Mouse (Mus musculus) embryonic facial prominence, embryonic 14.5 days (tissue): ENCODE results near the gene Pnpla7. TPM values are rescaled to one million over a fixed set of nuclear protein-coding genes. Genes with fewer than 3 reads are reported as not detected.
"Not testable (repeated sequence)": the region's sequence is repeated elsewhere in the genome, so short reads cannot be mapped to it uniquely, and the experiment has no call there.

Source experiments
- ATAC-seq: fragments of 200-750 bp; cut with Nextera tagmentation; 2 replicates; pipeline ENCODE4 v1.8.0; 2017; ENCODE audit warnings: low read depth, moderate number of reproducible peaks, moderate TSS enrichment
- DNase-seq: peaks from one replicate; pipeline ENCODE4 v3.0.0-alpha.2; 2015; ENCODE audit warnings: low spot score
- H3K27ac ChIP-seq: fragments of 300-500 bp; sonication (generic); replicated peaks from 2 replicates; pipeline ENCODE4 v1.5.1; 2014; ENCODE audit warnings: low read depth, mild to moderate bottlenecking, low read length, moderate library complexity
- H3K27me3 ChIP-seq: fragments of 300-500 bp; sonication (generic); replicated peaks from 2 replicates; pipeline ENCODE4 v1.6.1; 2014; ENCODE audit warnings: low read length; ENCODE audit not compliant: control insufficient read depth, insufficient read depth
- H3K36me3 ChIP-seq: fragments of 300-500 bp; sonication (generic); 2 replicates; pipeline ENCODE4 v1.6.1; 2014; ENCODE audit warnings: low read length, mixed read lengths; ENCODE audit not compliant: control insufficient read depth, insufficient read depth
- H3K4me1 ChIP-seq: fragments of 300-500 bp; sonication (generic); 2 replicates; pipeline ENCODE4 v1.6.1; 2014; ENCODE audit warnings: antibody characterized with exemption, low read length; ENCODE audit not compliant: control insufficient read depth, insufficient read depth
- H3K4me2 ChIP-seq: fragments of 300-500 bp; sonication (generic); 2 replicates; pipeline ENCODE4 v1.6.1; 2014; ENCODE audit warnings: low read depth, mild to moderate bottlenecking, low read length, moderate library complexity, mixed read lengths
- H3K4me3 ChIP-seq: fragments of 300-500 bp; sonication (generic); 2 replicates; pipeline ENCODE4 v1.5.1; 2014; ENCODE audit warnings: low read depth, mild to moderate bottlenecking, low read length
- H3K9ac ChIP-seq: fragments of 300-500 bp; sonication (generic); 2 replicates; pipeline ENCODE4 v1.6.1; 2014; ENCODE audit warnings: low read depth, mild to moderate bottlenecking, low read length, moderate library complexity, mixed read lengths
- H3K9me3 ChIP-seq: fragments of 300-500 bp; sonication (generic); 2 replicates; pipeline ENCODE4 v1.6.1; 2016; ENCODE audit warnings: low read length; ENCODE audit not compliant: control insufficient read depth
- WGBS: fragments of 180-500 bp; shearing (Covaris S2); extraction: QIAGEN DNeasy Blood & Tissue Kit; methylation state at CpG from one replicate; pipeline ENCODE4 v1.1.7; 2014; 5-methylcytosine and 5-hydroxymethylcytosine counted together
- polyA plus RNA-seq: library from polyadenylated mRNA; unstranded; fragments of >200 nt; fragmentation: Nextera tagmentation; extraction: Ambion mirVana; gene quantifications from 2 replicates; pipeline ENCODE4 v1.2.1, GENCODE M21; 2014

Gene Pnpla7
- polyA plus RNA-seq, 1 experiment from 2014 or later, result 8.9 TPM

DNA sequence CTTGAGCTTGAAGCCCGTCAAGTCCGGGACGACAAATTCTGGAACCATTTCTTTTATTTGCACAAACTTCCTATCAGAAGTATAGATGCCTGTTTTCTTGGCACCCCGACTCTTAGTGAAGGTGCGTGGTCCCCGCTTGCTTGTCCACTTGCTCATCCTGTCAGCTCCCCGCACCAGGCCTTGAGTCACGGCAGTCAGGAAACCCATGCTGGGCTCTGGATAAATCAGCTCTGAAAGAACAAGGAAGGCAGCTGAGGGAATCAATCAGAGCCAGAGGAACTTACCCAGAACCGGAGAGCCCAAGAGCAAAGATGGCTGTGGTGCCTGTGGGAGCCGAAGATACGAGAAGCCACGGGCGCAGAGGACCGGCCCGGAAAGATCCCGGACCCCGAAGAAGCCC lies 1.4 kb upstream of the Pnpla7 start:
- peak; percentile 5 for DNase-seq
- ATAC-seq, H3K4me1 ChIP-seq, H3K9me3 ChIP-seq, H3K27me3 ChIP-seq: not testable (repeated sequence)
- under 1% methylated on average over 14 of the region's 17 CpGs for WGBS
- H3K9ac ChIP-seq, result peak overlapping the region; percentile 74
- peak overlapping the region; percentile 80 for H3K4me3 ChIP-seq
- peaks cover 35% of the 10 kb centered on the region for H3K36me3 ChIP-seq
- peak overlapping the region; percentile 94 for H3K4me2 ChIP-seq
- H3K27ac ChIP-seq, result peak overlapping the region; percentile 78

DNA sequence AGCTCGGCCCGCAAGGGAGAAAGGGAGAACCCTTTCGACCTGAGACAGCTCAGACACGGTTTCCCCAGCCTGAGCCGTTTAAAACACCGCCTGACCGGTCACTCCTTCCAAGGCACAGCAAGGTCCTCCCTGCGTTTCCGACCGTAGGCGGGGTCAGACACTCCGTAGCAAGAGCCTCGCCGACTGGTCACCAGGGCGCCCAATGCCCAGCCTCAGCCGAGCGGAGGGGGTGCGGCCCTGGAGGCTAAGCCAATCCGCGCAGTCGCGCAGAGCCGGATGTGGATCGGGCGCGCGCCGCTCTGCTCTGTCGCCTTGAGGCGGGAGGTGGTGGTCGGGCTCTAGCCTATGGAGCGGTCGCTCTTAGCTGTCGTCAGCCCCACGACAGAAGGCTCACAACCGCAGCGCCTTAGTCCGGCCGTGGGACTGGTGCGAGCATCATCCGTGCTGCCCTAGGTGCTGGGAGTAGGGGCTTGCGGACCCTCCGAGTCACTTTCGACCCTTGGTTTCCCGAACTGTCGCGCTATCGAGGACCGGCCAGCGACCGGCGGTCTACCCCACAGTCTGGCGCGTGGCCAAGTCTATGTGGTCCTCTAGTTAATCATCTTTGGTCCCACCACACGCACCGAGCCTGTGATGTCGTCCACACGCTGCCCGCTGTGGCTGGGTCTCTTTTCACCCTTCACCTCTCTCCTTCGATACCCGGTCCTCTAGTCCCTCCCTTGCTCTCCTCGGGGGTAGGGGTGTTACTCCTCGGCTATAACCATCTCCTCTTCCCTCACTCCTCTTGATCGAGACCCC lies 728 bp upstream of the Pnpla7 start, which contains the start of gene Mrpl41:
Mrpl41 (minus strand) TSS at position 193 of the 798 bp plus-strand sequence.
- peak; percentile 99 for ATAC-seq
- Histone ChIP-seq H3K4me2 (peak within 1 kb of the TSS; percentile 94), H3K4me1 (peaks cover 6% of the 10 kb centered on the region), H3K27ac (peak within 1 kb of the TSS; percentile 93), H3K27me3 (no peaks in the 10 kb centered on the region), H3K4me3 (peak within 1 kb of the TSS; percentile 80), H3K9me3 (no peaks in the 10 kb centered on the region), H3K36me3 (peaks cover 29% of the 10 kb centered on the region), H3K9ac (peak within 1 kb of the TSS; percentile 74)
- DNase-seq, result peak; percentile 99
- under 1% methylated on average over 49 of the region's 64 CpGs for WGBS

DNA sequence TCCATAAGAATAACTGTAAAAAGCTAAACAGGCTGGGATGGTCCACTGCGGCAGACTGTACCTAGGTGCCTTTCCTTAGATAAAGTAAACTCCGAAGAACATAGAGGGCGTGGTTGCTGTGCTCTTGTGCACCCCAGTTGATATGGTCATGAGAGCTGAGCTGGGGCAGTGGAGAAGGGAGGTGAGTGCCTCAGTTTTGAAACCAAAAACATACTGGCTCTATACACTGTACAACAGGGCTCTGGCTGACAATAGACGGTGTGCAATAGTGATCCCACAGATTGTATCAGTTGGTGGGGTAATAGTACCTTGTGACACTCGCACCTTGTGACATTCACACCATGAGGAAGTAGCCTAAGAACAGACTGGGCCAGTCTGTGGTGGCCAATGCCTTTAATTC lies 1.1 kb downstream of the Pnpla7 start:
- WGBS, result 89% methylated on average over 5 of the region's 5 CpGs
- Histone ChIP-seq H3K4me2 (no peak overlapping the region), H3K27me3 (no peaks in the 10 kb centered on the region), H3K9ac (no peak overlapping the region), H3K4me1 (peaks cover 6% of the 10 kb centered on the region), H3K27ac (no peak overlapping the region), H3K9me3 (no peaks in the 10 kb centered on the region), H3K4me3 (no peak overlapping the region), H3K36me3 (peaks cover 10% of the 10 kb centered on the region; the same call in 1 of the 2 replicates)
- ATAC-seq (no peak), DNase-seq (no peak)

DNA sequence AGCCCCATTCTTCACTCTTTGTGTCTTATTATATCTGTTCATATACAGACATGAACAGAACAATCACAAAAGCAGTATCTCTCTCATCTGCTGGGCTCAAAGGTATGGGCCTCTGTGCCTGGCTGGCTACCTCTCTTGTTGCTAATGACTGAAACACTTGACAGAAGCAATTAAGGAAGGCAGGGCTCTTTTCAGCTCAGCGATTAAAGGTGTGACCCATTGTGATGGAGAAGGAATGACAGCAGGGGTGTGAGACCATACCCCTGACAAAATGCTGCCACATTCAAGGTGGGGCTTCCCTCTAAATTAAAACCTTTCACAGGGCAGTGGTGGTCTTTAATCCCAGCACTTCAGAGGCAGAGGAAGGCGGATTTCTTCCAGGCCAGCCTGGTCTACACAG lies 11.9 kb downstream of the Pnpla7 start:
- Histone ChIP-seq H3K4me3 (no peak overlapping the region), H3K27me3 (no peaks in the 10 kb centered on the region), H3K4me2 (no peak overlapping the region), H3K9me3 (no peaks in the 10 kb centered on the region), H3K27ac (no peak overlapping the region), H3K36me3 (peaks cover 4% of the 10 kb centered on the region; the same call in 1 of the 2 replicates), H3K4me1 (no peaks in the 10 kb centered on the region), H3K9ac (no peak overlapping the region)
- DNase-seq (no peak), ATAC-seq (no peak)
- 75% methylated on average over 2 of the region's 2 CpGs for WGBS

DNA sequence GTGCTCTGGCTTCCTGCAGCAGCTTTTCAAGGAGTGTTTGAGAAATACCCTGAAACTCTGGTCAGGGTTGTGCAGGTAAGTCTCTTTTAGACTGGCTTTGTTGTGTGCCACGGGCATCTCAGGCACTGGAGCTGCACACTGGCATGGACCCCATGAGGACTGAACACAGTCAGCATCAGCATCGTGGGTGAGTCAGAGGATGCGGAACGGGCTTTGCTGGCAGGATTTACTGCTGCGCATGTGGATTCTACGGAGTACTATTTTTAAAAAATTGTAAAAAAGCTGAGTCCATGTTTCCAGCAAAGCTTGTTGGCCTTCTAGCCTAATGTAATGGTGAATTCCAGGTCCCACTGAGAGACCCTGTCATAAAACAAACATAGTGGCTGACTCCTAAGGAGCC lies 19.5 kb downstream of the Pnpla7 start:
- no peaks in the 10 kb centered on the region for H3K4me1 ChIP-seq
- ATAC-seq, result no peak
- WGBS, result 89% methylated on average over 6 of the region's 6 CpGs

DNA sequence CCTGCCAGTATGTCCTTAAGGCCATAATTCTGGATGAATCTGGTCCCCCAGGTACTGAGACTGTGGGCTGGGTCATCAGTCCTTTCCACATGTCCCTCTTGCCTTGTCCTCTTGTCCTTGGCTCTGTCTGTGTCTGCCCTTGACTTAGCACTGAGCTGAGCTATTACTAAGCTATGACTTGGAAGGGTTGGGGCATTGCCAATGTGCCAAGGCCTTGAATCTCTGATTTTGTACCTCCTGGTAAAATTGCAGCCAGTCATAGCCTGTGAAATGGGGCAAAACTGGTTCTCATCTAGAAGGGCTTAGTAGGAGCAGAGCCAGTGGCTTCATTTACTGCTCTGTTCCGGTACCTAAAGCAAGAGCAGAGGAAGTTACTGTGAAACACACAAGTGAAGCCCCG lies 20.6 kb downstream of the Pnpla7 start:
- ATAC-seq, result no peak

More for the DNA sequence above, 19.5 kb downstream of the Pnpla7 start:
- H3K36me3 ChIP-seq, result no peaks in the 10 kb centered on the region; the same call in 1 of the 2 replicates
- H3K9ac ChIP-seq, result no peak overlapping the region
- no peaks in the 10 kb centered on the region for H3K27me3 ChIP-seq
- H3K9me3 ChIP-seq, result no peaks in the 10 kb centered on the region
- no peak for DNase-seq
- no peak overlapping the region for H3K27ac ChIP-seq
- H3K4me2 ChIP-seq, result no peak overlapping the region
- H3K4me3 ChIP-seq, result no peak overlapping the region

DNA sequence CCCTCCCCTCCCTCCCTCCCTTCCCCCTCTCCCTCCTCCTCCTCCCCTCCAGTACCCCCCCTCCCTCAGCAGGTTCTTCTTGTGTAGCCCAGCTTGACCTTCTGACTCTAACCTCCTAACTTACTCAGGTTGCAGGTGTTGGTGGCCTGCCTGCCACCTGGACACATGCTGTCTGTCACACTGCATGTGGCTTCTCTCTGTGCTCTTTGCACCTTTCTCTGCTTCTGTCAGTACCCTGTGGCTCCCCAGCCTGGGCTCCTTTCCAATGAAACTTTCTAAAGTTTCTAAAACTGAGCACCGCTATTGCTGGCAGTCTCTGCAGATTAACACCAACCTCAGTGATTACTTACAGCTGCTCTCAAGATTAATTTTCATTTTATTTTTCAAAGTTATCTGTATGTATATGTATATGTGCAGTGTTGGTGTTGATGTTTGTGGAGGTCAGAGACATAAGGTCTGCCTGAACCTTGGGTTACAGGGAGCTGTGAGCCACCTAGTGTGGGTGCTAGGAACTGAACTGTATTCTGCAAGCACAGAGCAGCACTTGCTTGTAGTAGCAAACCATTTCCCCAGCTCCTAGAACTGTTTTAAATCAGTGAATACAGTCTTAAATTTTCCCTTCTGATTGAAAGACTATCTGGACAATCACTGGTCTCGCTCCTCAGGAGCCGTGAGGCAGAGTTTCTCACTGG lies 24.9 kb downstream of the Pnpla7 start:
- no peak overlapping the region for H3K27ac ChIP-seq
- H3K36me3 ChIP-seq, result peaks cover 4% of the 10 kb centered on the region; the same call in 1 of the 2 replicates
- H3K27me3 ChIP-seq, result no peaks in the 10 kb centered on the region
- H3K4me1 ChIP-seq, result no peaks in the 10 kb centered on the region
- DNase-seq (peak; percentile 31), ATAC-seq (no peak)
- H3K4me3 ChIP-seq, result no peak overlapping the region
- no peak overlapping the region for H3K4me2 ChIP-seq
- no peaks in the 10 kb centered on the region for H3K9me3 ChIP-seq
- no peak overlapping the region for H3K9ac ChIP-seq
- 64% methylated on average over 3 of the region's 3 CpGs for WGBS

More for the DNA sequence above, 20.6 kb downstream of the Pnpla7 start:
- Histone ChIP-seq H3K36me3 (no peaks in the 10 kb centered on the region; the same call in 1 of the 2 replicates), H3K27me3 (no peaks in the 10 kb centered on the region), H3K4me2 (no peak overlapping the region), H3K27ac (no peak overlapping the region), H3K9me3 (no peaks in the 10 kb centered on the region), H3K9ac (no peak overlapping the region), H3K4me3 (no peak overlapping the region), H3K4me1 (no peaks in the 10 kb centered on the region)
- 93% methylated on average over 2 of the region's 2 CpGs for WGBS
- DNase-seq, result no peak

DNA sequence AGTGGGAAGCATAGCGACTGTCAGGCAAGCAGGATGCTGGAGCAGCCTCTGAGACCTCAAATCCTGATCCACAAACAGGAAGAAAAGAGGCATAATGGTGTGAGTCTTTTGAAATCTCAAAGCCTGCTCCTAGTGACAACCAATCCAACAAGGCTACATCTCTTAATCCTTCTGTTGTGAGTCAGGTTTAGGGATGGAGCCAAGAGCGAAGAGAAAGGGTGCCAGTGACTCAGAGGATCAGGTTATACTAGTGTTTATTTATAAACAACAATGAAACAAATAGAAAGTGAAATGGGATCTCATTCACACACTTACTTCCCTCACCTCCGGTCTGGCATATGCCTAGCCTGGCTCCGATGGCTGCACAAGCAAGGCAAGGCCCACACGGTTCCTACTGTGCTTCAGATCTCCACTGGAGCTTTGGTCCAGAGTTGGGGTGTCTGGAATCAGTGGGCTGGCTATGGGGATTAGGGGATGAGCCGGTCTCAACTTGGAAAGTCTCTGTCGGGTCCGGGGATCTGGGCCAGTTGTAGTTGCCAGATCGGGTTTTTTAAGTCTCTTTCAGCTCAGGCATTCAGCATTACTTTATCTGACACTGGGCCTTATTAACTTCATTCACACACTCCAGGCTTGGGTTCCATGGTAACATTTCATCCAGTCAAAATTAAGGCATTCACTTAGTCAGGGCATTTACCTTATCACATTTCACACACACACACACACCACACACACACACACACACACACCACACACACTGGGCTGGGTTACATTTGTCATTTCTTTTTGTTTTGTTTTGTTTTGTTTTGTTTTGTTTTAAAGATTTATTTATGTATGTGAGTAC lies 28.3 kb downstream of the Pnpla7 start:
- Histone ChIP-seq H3K9me3 (no peaks in the 10 kb centered on the region), H3K4me2 (no peak overlapping the region), H3K36me3 (0 out of 2 replicates have a peak, but pooled peaks cover 4% of the 10 kb centered on the region), H3K27ac (no peak overlapping the region), H3K4me3 (no peak overlapping the region), H3K9ac (no peak overlapping the region), H3K4me1 (no peaks in the 10 kb centered on the region), H3K27me3 (no peaks in the 10 kb centered on the region)
- 77% methylated on average over 9 of the region's 9 CpGs for WGBS
- peak; percentile 15 for DNase-seq
- peak; percentile 68; the same call in 1 of the 2 replicates for ATAC-seq
